13 mouse cellular contexts compared by ENCODE assay signal in genomic region chr11:107001760-107002675, GRCm38 (mm10). TPM values are rescaled to one million over a fixed set of nuclear protein-coding genes. Genes with fewer than 3 reads are reported as not detected.
DNase-seq lines count a peak whose midpoint lies in the region; ATAC-seq and TF ChIP-seq lines count a peak whose summit lies in the region.
"Had no signal": no experiment of that assay in that cellular context is flagged by ENCODE, and none has a peak within 500 bp of the region (broad histone marks: within the 10 kb centered on the region; RNA-seq: fewer than 3 reads in every experiment).

No protein-coding gene starts in this region.

- no peaks in the 10 kb centered on the region for H3K27me3 ChIP-seq in kidney, embryonic 14.5 days (ENCODE audit: control insufficient read depth, insufficient read depth, low read length)
- H3K27me3 ChIP-seq in forebrain, embryonic 14.5 days (replicated peaks; ENCODE audit: control insufficient read depth, insufficient read depth, low read length) = no peaks in the 10 kb centered on the region
- no peaks in the 10 kb centered on the region for H3K27me3 ChIP-seq in limb, embryonic 10.5 days (ENCODE audit: low read depth, poor library complexity, severe bottlenecking)
- no peaks in the 10 kb centered on the region for H3K27me3 ChIP-seq in cerebellum, adult 2 months (ENCODE audit: control insufficient read depth, insufficient read depth, low read length)
- H3K27me3 ChIP-seq: CH12.LX; embryonic facial prominence, embryonic 15.5 days; limb, embryonic 15.5 days had no signal

- 44% methylated on average over 8 of the region's 8 CpGs for WGBS in kidney, embryonic 14.5 days
- 30% methylated on average over 7 of the region's 8 CpGs for WGBS in forebrain, embryonic 14.5 days
- whole genome bisulfite sequencing in limb, embryonic 10.5 days = 62% methylated on average over 8 of the region's 8 CpGs
- WGBS in cerebellum, adult 2 months = 50% methylated on average over 8 of the region's 8 CpGs

- peaks cover 4% of the 10 kb centered on the region; the same call in 1 of the 2 replicates for H3K4me1 ChIP-seq in kidney, embryonic 14.5 days (ENCODE audit: control insufficient read depth, insufficient read depth, low read length)
- H3K4me1 ChIP-seq in forebrain, embryonic 14.5 days (ENCODE audit: control insufficient read depth, insufficient read depth, low read length) = peaks cover 4% of the 10 kb centered on the region; the same call in 1 of the 2 replicates
- peaks cover 12% of the 10 kb centered on the region for H3K4me1 ChIP-seq in limb, embryonic 10.5 days
- H3K4me1 ChIP-seq in cerebellum, adult 2 months (ENCODE audit: control insufficient read depth, insufficient read depth, low read length) = peaks cover 3% of the 10 kb centered on the region; the same call in 1 of the 2 replicates

- H3K36me3 ChIP-seq in kidney, embryonic 14.5 days (ENCODE audit: control insufficient read depth, insufficient read depth, low read length) = peaks cover 3% of the 10 kb centered on the region; the same call in 1 of the 2 replicates
- peaks cover 3% of the 10 kb centered on the region for H3K36me3 ChIP-seq in forebrain, embryonic 14.5 days (ENCODE audit: control insufficient read depth, insufficient read depth, low read length)
- H3K36me3 ChIP-seq in limb, embryonic 10.5 days = peaks cover 9% of the 10 kb centered on the region
- H3K36me3 ChIP-seq: embryonic facial prominence, embryonic 15.5 days; limb, embryonic 15.5 days had no signal

- H3K9ac ChIP-seq in kidney, embryonic 14.5 days (ENCODE audit: low read depth, low read length) = no peak overlapping the region
- H3K9ac ChIP-seq in forebrain, embryonic 14.5 days (ENCODE audit: low read length) = no peak overlapping the region
- H3K9ac ChIP-seq: embryonic facial prominence, embryonic 15.5 days; limb, embryonic 15.5 days had no signal

- no peak overlapping the region for H3K4me2 ChIP-seq in kidney, embryonic 14.5 days (replicated peaks; ENCODE audit: low read depth, low read length)
- H3K4me2 ChIP-seq in forebrain, embryonic 14.5 days (ENCODE audit: low read length) = no peak overlapping the region
- H3K4me2 ChIP-seq: embryonic facial prominence, embryonic 15.5 days; limb, embryonic 15.5 days had no signal

- no peaks in the 10 kb centered on the region for H3K9me3 ChIP-seq in kidney, embryonic 14.5 days (ENCODE audit: control insufficient read depth, low read length)
- H3K9me3 ChIP-seq in forebrain, embryonic 14.5 days (replicated peaks; ENCODE audit: control insufficient read depth, low read length) = no peaks in the 10 kb centered on the region
- no peaks in the 10 kb centered on the region for H3K9me3 ChIP-seq in limb, embryonic 10.5 days (replicated peaks)
- H3K9me3 ChIP-seq: embryonic facial prominence, embryonic 15.5 days; limb, embryonic 15.5 days; megakaryocyte, embryonic 14.5 days had no signal

- TF ChIP-seq CTCF in cerebellum, adult 2 months (IDR thresholded peaks at IDR 0.05; ENCODE audit: borderline replicate concordance, insufficient read depth, low read depth, low read length) = no peak

- no peak for TF ChIP-seq POLR2A in cerebellum, adult 2 months (IDR thresholded peaks at IDR 0.05; ENCODE audit: borderline replicate concordance, insufficient read depth, low read length)

- no peak for ATAC-seq in kidney, embryonic 14.5 days (ENCODE audit: low FRiP score, low TSS enrichment)
- ATAC-seq in forebrain, embryonic 14.5 days = 0 out of 2 replicates have a peak, but pooled peaks have one; percentile 11

- peak; percentile 64 for DNase-seq in kidney, adult 11 months
- peak; percentile 81 for DNase-seq in ZHBTc4 (ENCODE audit: low read depth, low spot score)
- peak; percentile 64 for DNase-seq in forebrain, embryonic 14.5 days (ENCODE audit: low spot score)
- no peak for DNase-seq in limb, embryonic 10.5 days (ENCODE audit: low spot score)
- no peak for DNase-seq in thymus, postnatal 4 days
- DNase-seq in cerebellum, adult 2 months = no peak
- no peak for DNase-seq in cerebellum, adult 8-10 months

- no peak overlapping the region for H3K4me3 ChIP-seq in kidney, embryonic 14.5 days (ENCODE audit: low read length)
- H3K4me3 ChIP-seq in forebrain, embryonic 14.5 days (ENCODE audit: low read depth, low read length) = no peak overlapping the region
- no peak overlapping the region for H3K4me3 ChIP-seq in limb, embryonic 10.5 days
- H3K4me3 ChIP-seq in cerebellum, adult 2 months (replicated peaks; ENCODE audit: insufficient read depth, low read depth, low read length) = no peak overlapping the region
- H3K4me3 ChIP-seq: embryonic facial prominence, embryonic 15.5 days; layer of hippocampus, adult 2 months; limb, embryonic 15.5 days; megakaryocyte, embryonic 14.5 days had no signal

- no peak overlapping the region for H3K27ac ChIP-seq in kidney, embryonic 14.5 days (ENCODE audit: low read depth, low read length)
- peak overlapping the region; percentile 14; the same call in 1 of the 2 replicates for H3K27ac ChIP-seq in forebrain, embryonic 14.5 days (ENCODE audit: low read depth, low read length)
- H3K27ac ChIP-seq in limb, embryonic 10.5 days = peak overlapping the region; percentile 43; the same call in 1 of the 2 replicates
- H3K27ac ChIP-seq in cerebellum, adult 2 months (ENCODE audit: insufficient read depth, low read length) = no peak overlapping the region
- H3K27ac ChIP-seq: embryonic facial prominence, embryonic 15.5 days; layer of hippocampus, adult 2 months; limb, embryonic 15.5 days had no signal

RNA-seq across cellular contexts. Expression of gene Kpna2, which starts 2.7 kb away (rescaled TPM):
- polyA plus RNA-seq in kidney, embryonic 14.5 days (2014; fragmentation: Nextera tagmentation; extraction: Ambion mirVana) = 403 and 460 TPM in 2 replicates
- polyA plus RNA-seq in forebrain, embryonic 14.5 days (2014; fragmentation: Nextera tagmentation; extraction: Ambion mirVana) = 335 and 390 TPM in 2 replicates
- 635 and 653 TPM in 2 replicates for polyA plus RNA-seq in limb, embryonic 10.5 days (2016; fragmentation: Nextera tagmentation; extraction: Ambion mirVana)
- 30.1 and 32.2 TPM in 2 replicates for polyA plus RNA-seq in cerebellum, adult 2 months (2012; rRNA removed)

RNA-seq across cellular contexts. Expression of gene 1810010H24Rik, which starts 23.5 kb away (rescaled TPM):
- polyA plus RNA-seq in kidney, embryonic 14.5 days (2014; fragmentation: Nextera tagmentation; extraction: Ambion mirVana) = 3.1 and 3.4 TPM in 2 replicates
- 4.1 and 4.6 TPM in 2 replicates for polyA plus RNA-seq in forebrain, embryonic 14.5 days (2014; fragmentation: Nextera tagmentation; extraction: Ambion mirVana)
- 0.65 and 1.4 TPM in 2 replicates for polyA plus RNA-seq in limb, embryonic 10.5 days (2016; fragmentation: Nextera tagmentation; extraction: Ambion mirVana)
- polyA plus RNA-seq in cerebellum, adult 2 months (2012; rRNA removed) = 6.8 and 7.7 TPM in 2 replicates

Comparison
In these comparisons a context has a peak if more than half of its experiments do, and no peak if none do; other contexts are left out.
1. DNase-seq: peak in kidney, adult 11 months (single experiment), ZHBTc4 (single experiment) and forebrain, embryonic 14.5 days (single experiment); none in limb, embryonic 10.5 days (single experiment), thymus, postnatal 4 days (single experiment), cerebellum, adult 2 months (0 of 2) and cerebellum, adult 8-10 months (single experiment).
2. H3K27ac ChIP-seq: peak in forebrain, embryonic 14.5 days (single experiment) and limb, embryonic 10.5 days (single experiment); none in kidney, embryonic 14.5 days (single experiment) and cerebellum, adult 2 months (single experiment).
3. RNA of gene Kpna2, which starts 2.7 kb away (polyA plus RNA-seq): 635 to 653 TPM in limb, embryonic 10.5 days, 403 to 460 TPM in kidney, embryonic 14.5 days and 335 to 390 TPM in forebrain, embryonic 14.5 days; 30.1 to 32.2 TPM in cerebellum, adult 2 months; every median in the first group is over 10 times any median in the second.